Mouse (Mus musculus) cerebellum, adult 2 months (tissue): ENCODE measurements at regions not wholly inside any gene's neighbourhood (a gene's known extent, or its start where the extent isn't known, plus 50 kb on each side); places are given as distances from the start of the nearest gene placed in this dataset.

Source experiments
- CTCF ChIP-seq: fragments of 200-500 bp; IDR thresholded peaks from 2 replicates; pipeline ENCODE4 v1.5.1; 2011; ENCODE audit warnings: low read depth, mild to moderate bottlenecking, control low read depth, low read length, moderate library complexity, borderline replicate concordance; ENCODE audit not compliant: insufficient read depth
- POLR2A ChIP-seq: fragments of 200-500 bp; IDR thresholded peaks from 2 replicates; pipeline ENCODE4 v1.6.1; 2011; ENCODE audit warnings: low read length, control low read depth, borderline replicate concordance; ENCODE audit not compliant: insufficient read depth

- TF ChIP-seq POLR2A (no peak), CTCF (no peak)
These were observed 135.8 kb upstream of the Phactr1 start for GRCm38 (mm10) chr13:42544536-42545094.
